Mouse (Mus musculus) forebrain, embryonic 12.5 days (tissue): ENCODE data around the gene Atp2c2. TPM values are rescaled to one million over a fixed set of nuclear protein-coding genes. Genes with fewer than 3 reads are reported as not detected.

Experiments used
- ATAC-seq: fragments of 200-750 bp; cut with Nextera tagmentation; 2 replicates; pipeline ENCODE4 v1.8.0; 2017; ENCODE audit warnings: moderate TSS enrichment; ENCODE audit not compliant: low FRiP score
- H3K27ac ChIP-seq: fragments of 300-500 bp; sonication (generic); 2 replicates; pipeline ENCODE4 v1.5.1; 2016; ENCODE audit warnings: mild to moderate bottlenecking
- H3K27me3 ChIP-seq: fragments of 300-500 bp; sonication (generic); 2 replicates; pipeline ENCODE4 v1.6.1; 2016; ENCODE audit warnings: mild to moderate bottlenecking
- H3K36me3 ChIP-seq: fragments of 300-500 bp; sonication (generic); replicated peaks from 2 replicates; pipeline ENCODE4 v1.6.1; 2016; ENCODE audit warnings: mild to moderate bottlenecking
- H3K4me1 ChIP-seq: fragments of 300-500 bp; sonication (generic); 2 replicates; pipeline ENCODE4 v1.6.1; 2016
- H3K4me2 ChIP-seq: fragments of 300-500 bp; sonication (generic); 2 replicates; pipeline ENCODE4 v1.6.1; 2016; ENCODE audit warnings: mild to moderate bottlenecking, moderate library complexity
- H3K4me3 ChIP-seq: fragments of 300-500 bp; sonication (generic); replicated peaks from 2 replicates; pipeline ENCODE4 v1.5.1; 2016; ENCODE audit warnings: mild to moderate bottlenecking
- H3K9ac ChIP-seq: fragments of 300-500 bp; sonication (generic); 2 replicates; pipeline ENCODE4 v1.6.1; 2016; ENCODE audit warnings: mild to moderate bottlenecking
- H3K9me3 ChIP-seq: fragments of 300-500 bp; sonication (generic); 2 replicates; pipeline ENCODE4 v1.6.1; 2016
- WGBS: fragments of 180-500 bp; shearing (Covaris S2); methylation state at CpG from one replicate; pipeline ENCODE4 v1.1.7; 2016; 5-methylcytosine and 5-hydroxymethylcytosine counted together
- polyA plus RNA-seq: library from polyadenylated mRNA; unstranded; fragments of >200 nt; fragmentation: Nextera tagmentation; extraction: Ambion mirVana; gene quantifications from 2 replicates; pipeline ENCODE4 v1.2.1, GENCODE M21; 2016

The Atp2c2 gene
- polyA plus RNA-seq: 0.26 and 0.87 TPM in 2 replicates

DNA sequence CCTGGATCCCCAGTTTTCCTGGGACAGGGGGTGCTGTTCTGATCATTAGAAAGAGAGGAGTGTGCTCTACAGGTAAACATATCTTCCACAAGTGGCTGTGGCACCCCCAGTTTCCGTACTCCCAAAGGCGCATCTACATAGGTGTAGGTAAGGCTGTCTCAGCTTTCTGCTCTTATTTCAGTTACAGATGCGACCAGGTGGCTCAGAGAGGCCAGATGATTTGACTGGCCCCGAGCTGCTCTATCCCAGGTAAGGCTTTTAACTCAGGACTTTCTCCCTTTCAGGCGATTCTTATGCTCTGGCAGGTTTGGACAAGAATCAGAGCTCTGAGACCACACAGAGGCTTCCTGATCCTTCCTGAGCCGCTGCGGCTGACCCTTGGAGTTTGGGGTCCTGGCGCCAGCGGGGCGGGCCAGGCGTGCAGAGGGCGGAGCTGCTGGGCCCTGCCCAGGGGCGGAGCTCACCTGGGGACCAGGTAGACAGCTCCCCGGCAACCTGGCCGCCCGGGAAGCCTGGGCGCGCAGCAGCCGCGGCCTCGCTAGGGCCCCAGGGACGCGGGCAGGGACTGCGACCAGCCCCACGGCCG lies at the start of gene Atp2c2:
Gene Atp2c2 (plus strand): TSS at position 461 of the 586 bp plus-strand sequence.
- no peak for ATAC-seq
- Histone ChIP-seq H3K4me3 (no peak within 1 kb of the TSS), H3K9ac (no peak within 1 kb of the TSS), H3K4me1 (0 out of 2 replicates have a peak, but pooled peaks cover 4% of the 10 kb centered on the region), H3K27me3 (peaks cover 60% of the 10 kb centered on the region), H3K4me2 (no peak within 1 kb of the TSS), H3K9me3 (no peaks in the 10 kb centered on the region), H3K27ac (no peak within 1 kb of the TSS), H3K36me3 (no peaks in the 10 kb centered on the region)
- WGBS: 3% methylated on average over 26 of the region's 26 CpGs

DNA sequence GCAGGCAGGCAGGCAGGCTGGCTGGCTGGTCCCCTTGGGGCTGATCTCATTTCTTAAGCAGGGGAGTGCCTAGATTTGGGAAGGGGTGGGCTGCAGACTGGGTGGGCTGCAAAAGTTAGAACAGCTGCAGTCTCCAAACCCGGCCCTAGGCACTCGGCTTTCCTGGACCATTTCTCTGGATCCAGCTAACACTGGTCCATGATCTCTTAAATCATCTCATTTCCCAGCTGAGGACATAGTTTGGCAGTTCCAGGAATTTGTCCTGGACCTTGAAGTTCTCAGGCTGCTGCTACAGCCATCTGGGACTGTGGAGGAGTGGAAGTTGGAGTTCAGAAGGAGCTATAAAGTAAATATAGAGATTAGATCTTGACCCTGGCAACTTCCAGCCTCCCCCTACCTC lies 48.5 kb upstream of the Atp2c2 start:
- 74% methylated on average over 2 of the region's 2 CpGs for WGBS
- ATAC-seq: no peak
- Histone ChIP-seq H3K9ac (no peak overlapping the region), H3K27me3 (no peaks in the 10 kb centered on the region), H3K4me1 (peaks cover 3% of the 10 kb centered on the region; the same call in 1 of the 2 replicates), H3K4me3 (no peak overlapping the region), H3K27ac (no peak overlapping the region), H3K4me2 (no peak overlapping the region), H3K36me3 (no peaks in the 10 kb centered on the region), H3K9me3 (0 out of 2 replicates have a peak, but pooled peaks cover 2% of the 10 kb centered on the region)

DNA sequence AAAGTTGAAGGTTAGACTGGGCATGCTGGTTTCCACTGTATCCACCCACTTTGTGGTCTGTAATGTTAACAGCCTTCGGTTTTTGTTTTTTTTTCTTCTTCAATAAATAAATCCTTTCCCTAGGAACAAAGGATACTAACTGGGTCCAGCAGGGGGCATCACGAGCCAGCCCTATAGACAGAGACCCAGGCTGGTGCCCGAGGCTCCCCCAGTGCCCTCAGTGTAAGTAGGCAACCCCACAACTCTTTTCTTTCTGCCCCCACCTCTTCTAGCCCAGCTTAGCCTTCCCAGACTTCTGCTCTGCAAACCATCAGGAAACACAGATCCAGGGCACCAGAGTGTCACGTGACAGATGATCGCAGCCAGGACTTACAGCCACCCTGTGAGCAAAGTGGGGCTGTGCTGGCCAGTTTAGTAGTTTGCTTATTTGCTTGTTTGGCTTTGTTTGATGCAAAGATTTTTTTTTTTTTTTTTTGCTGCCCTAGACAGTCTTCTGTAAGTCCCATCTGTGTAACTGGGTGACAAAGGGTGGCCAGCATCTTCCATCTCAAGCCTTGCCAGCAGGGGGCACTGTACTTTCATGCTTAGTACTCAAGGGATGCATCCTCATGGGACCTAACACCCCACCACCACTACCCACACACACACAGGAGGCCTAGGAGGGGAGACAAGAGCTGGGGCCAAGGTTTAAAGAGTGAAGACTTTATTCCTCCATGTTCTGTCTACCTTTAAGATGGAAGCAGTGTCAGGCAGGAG lies 42.9 kb upstream of the Atp2c2 start:
- Histone ChIP-seq H3K9me3 (no peaks in the 10 kb centered on the region), H3K9ac (no peak overlapping the region), H3K27ac (no peak overlapping the region), H3K4me3 (no peak overlapping the region), H3K4me2 (no peak overlapping the region), H3K36me3 (no peaks in the 10 kb centered on the region), H3K27me3 (no peaks in the 10 kb centered on the region), H3K4me1 (peaks cover 12% of the 10 kb centered on the region)
- WGBS: 57% methylated on average over 5 of the region's 5 CpGs
- no peak for ATAC-seq

DNA sequence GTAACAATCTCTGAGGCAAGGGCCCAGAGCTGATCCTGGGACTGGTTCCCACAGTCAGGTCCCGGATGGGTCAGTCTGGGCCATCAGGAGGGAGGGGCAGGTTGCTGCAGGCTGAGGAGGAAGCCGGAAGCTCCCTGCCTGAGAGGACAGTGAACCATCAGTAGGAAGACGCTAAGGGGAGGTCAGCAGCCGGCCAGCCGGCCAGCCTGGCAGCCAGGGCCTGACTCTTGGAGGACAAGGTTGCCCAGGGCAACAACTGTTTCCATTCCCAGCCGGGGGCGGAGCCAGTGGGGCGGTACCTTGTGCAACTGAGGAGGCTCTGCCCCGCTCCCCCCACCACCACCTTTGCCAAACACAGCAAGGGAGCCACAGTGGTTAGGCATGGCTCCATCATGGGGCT lies 38.7 kb upstream of the Atp2c2 start:
- ATAC-seq: 0 out of 2 replicates have a peak, but pooled peaks have one; percentile 20
- H3K4me1 ChIP-seq: peaks cover 12% of the 10 kb centered on the region
- WGBS: 6% methylated on average over 9 of the region's 9 CpGs
- no peak overlapping the region for H3K9ac ChIP-seq
- H3K27ac ChIP-seq: no peak overlapping the region
- H3K27me3 ChIP-seq: 0 out of 2 replicates have a peak, but pooled peaks cover 5% of the 10 kb centered on the region
- H3K4me2 ChIP-seq: no peak overlapping the region
- no peaks in the 10 kb centered on the region for H3K9me3 ChIP-seq
- no peak overlapping the region for H3K4me3 ChIP-seq
- no peaks in the 10 kb centered on the region for H3K36me3 ChIP-seq

DNA sequence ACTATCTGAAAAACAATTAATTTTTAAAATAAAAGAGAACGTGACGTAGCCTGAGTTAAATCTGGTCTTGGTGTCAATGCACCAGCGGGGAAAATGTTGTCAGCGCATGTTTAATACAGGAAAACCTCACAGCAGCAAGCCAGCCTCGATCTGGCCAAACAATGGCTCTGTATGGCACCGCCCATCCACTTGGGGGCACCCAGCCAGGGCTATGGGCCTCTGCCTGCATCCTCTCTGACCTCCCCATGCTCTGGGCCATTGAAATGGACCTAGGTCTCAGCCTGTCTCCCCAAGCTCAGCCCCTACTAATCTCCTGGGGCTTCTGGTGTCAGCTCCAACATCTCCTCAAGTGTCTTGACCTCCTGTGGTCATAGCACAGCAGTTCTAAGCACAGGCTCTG lies 37.9 kb upstream of the Atp2c2 start:
- peaks cover 10% of the 10 kb centered on the region; the same call in 1 of the 2 replicates for H3K27me3 ChIP-seq
- peaks cover 19% of the 10 kb centered on the region for H3K4me1 ChIP-seq
- no peak for ATAC-seq
- no peaks in the 10 kb centered on the region for H3K36me3 ChIP-seq
- no peaks in the 10 kb centered on the region for H3K9me3 ChIP-seq
- H3K27ac ChIP-seq: no peak overlapping the region
- 67% methylated on average over 6 of the region's 6 CpGs for WGBS
- H3K4me2 ChIP-seq: no peak overlapping the region
- H3K4me3 ChIP-seq: no peak overlapping the region
- H3K9ac ChIP-seq: no peak overlapping the region

DNA sequence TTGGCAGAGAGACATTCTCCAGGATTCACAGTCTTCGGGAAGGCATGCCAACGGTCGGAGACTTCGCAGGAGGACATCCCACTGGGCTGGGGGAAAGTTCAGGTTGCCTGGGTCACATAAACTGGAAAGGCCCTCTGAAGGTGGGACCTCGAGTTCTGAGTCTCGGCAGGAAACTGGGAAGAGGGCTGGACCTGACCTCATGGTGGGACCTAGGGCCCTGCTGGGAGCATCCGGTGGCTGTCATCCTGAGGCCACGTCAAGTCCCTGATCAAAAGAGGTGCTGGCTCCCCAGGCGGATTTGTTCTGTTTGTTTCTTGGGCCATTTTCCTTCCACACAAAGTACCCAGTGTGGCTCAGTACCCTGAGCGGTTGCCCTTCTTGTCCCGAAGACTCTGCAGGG lies 36.4 kb upstream of the Atp2c2 start:
- H3K27ac ChIP-seq: no peak overlapping the region
- H3K27me3 ChIP-seq: peaks cover 10% of the 10 kb centered on the region; the same call in 1 of the 2 replicates
- ATAC-seq: no peak
- H3K9ac ChIP-seq: no peak overlapping the region
- H3K4me1 ChIP-seq: peaks cover 21% of the 10 kb centered on the region
- 73% methylated on average over 11 of the region's 11 CpGs for WGBS
- no peaks in the 10 kb centered on the region for H3K9me3 ChIP-seq
- no peak overlapping the region for H3K4me3 ChIP-seq
- H3K36me3 ChIP-seq: no peaks in the 10 kb centered on the region
- no peak overlapping the region for H3K4me2 ChIP-seq

DNA sequence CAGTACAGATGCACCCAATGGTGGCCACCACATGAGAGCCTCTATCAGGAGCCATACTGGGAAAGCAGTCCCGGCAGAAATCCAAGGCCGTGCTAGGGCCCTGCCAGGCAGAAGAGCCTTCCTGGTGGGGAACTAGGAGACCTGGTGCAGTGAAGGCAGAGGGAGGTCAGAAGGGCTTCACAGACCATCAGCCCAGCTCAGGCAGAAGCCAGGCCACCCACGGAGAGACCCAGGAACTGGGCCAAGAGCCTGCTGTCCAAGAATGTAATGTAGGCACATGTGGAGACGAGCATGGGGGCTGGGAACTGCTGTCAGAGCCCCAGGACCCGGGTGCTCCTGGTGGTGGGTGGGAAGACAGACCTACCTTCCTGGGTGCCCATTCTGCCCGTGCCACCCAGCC lies 34.5 kb upstream of the Atp2c2 start:
- no peak overlapping the region for H3K4me3 ChIP-seq
- no peak for ATAC-seq
- peaks cover 23% of the 10 kb centered on the region for H3K4me1 ChIP-seq
- peaks cover 10% of the 10 kb centered on the region; the same call in 1 of the 2 replicates for H3K27me3 ChIP-seq
- no peak overlapping the region for H3K9ac ChIP-seq
- no peak overlapping the region for H3K4me2 ChIP-seq
- no peaks in the 10 kb centered on the region for H3K9me3 ChIP-seq
- H3K36me3 ChIP-seq: no peaks in the 10 kb centered on the region
- no peak overlapping the region for H3K27ac ChIP-seq
- 87% methylated on average over 6 of the region's 6 CpGs for WGBS

DNA sequence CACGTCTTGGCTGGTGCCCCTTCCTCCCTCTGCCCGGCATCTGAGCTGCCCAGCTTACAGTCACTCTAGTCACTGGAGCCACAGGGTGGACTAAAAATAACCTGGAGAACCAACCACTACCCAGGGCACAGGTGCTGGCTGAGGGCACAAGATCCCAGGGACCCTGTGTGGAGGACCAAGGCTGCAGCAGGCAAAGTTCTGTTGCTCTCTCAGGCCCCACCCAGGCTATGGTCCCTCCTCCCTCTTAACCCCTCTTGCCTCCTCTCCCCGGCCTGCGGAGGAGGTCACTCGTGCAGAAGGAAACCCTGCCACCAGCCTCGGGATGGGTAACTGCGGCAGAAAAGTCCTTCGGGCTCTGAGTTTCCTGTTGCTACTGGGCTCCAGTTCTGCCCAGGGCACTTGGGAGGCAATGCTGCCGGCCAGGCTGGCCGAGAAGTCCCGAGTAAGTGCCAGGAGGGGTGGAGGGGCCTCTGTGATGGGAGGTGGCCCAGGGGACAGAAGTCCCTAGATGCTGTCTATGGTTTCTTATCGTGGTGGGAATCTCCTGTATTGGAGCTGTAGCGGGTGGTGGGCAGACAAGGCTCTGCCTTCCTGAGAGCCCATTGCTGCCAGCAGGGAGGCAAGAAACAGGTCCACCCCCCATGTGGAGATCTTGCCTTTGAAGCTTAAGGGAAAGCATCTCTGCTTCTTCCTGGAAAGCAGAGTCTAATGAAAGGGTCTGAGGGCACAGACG lies 33.4 kb upstream of the Atp2c2 start, which contains the start of gene Wfdc1:
Gene Wfdc1 (plus strand): TSS at position 147 of the 733 bp plus-strand sequence.
- Histone ChIP-seq H3K4me1 (peaks cover 14% of the 10 kb centered on the region), H3K27me3 (peaks cover 10% of the 10 kb centered on the region; the same call in 1 of the 2 replicates), H3K36me3 (no peaks in the 10 kb centered on the region), H3K27ac (no peak within 1 kb of the TSS), H3K4me2 (no peak within 1 kb of the TSS), H3K9ac (no peak within 1 kb of the TSS), H3K4me3 (no peak within 1 kb of the TSS), H3K9me3 (no peaks in the 10 kb centered on the region)
- no peak for ATAC-seq
- 20% methylated on average over 14 of the region's 14 CpGs for WGBS

DNA sequence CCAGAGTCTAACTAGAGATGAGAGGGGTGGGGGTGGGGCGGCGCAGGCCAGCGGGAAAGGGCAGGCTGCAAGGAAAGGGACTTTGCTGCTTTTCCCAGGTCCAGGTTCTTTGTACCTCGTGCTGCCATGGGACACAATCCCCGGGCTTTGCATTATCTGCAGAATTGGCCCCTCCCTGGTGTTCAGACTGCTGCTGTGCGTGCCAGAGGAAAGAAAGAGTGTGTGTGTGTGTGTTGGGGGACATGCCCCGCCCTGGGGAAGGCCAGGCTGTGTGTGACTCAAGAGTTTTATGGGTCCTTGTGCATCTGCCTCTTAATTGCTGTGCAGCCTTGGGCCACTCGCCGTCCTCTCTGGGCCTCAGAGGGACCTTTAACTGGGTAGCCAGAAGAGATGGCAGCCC lies 31.4 kb upstream of the Atp2c2 start:
- Histone ChIP-seq H3K4me1 (peaks cover 14% of the 10 kb centered on the region), H3K4me3 (no peak overlapping the region), H3K4me2 (no peak overlapping the region), H3K27ac (no peak overlapping the region), H3K27me3 (peaks cover 13% of the 10 kb centered on the region; the same call in 1 of the 2 replicates), H3K36me3 (no peaks in the 10 kb centered on the region), H3K9me3 (no peaks in the 10 kb centered on the region), H3K9ac (no peak overlapping the region)
- WGBS: 54% methylated on average over 9 of the region's 9 CpGs
- ATAC-seq: no peak

DNA sequence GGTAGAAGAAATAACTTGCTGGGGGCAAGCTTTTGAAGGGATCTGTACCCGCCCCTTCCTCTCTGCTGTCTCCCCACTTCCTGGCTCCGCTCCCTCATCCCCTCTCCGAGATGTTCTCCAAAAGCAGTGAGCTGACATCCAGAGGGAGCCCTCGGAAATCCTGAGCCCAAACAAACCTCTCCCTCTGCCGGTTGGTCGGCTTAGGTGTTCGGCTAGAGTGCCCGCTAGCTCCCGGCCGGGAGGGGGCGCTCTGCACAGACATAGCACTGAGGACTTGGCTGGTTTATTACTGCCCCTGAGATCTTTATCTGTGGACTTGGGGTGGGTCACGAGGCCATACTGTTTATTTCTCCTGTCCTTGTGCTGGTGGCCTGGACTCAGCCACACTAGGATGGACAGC lies 30.5 kb upstream of the Atp2c2 start:
- no peak overlapping the region for H3K4me3 ChIP-seq
- no peak overlapping the region for H3K9ac ChIP-seq
- no peak overlapping the region for H3K27ac ChIP-seq
- no peaks in the 10 kb centered on the region for H3K36me3 ChIP-seq
- peaks cover 13% of the 10 kb centered on the region; the same call in 1 of the 2 replicates for H3K27me3 ChIP-seq
- no peak overlapping the region for H3K4me2 ChIP-seq
- H3K4me1 ChIP-seq: peaks cover 14% of the 10 kb centered on the region
- 57% methylated on average over 12 of the region's 12 CpGs for WGBS
- H3K9me3 ChIP-seq: no peaks in the 10 kb centered on the region
- no peak for ATAC-seq

DNA sequence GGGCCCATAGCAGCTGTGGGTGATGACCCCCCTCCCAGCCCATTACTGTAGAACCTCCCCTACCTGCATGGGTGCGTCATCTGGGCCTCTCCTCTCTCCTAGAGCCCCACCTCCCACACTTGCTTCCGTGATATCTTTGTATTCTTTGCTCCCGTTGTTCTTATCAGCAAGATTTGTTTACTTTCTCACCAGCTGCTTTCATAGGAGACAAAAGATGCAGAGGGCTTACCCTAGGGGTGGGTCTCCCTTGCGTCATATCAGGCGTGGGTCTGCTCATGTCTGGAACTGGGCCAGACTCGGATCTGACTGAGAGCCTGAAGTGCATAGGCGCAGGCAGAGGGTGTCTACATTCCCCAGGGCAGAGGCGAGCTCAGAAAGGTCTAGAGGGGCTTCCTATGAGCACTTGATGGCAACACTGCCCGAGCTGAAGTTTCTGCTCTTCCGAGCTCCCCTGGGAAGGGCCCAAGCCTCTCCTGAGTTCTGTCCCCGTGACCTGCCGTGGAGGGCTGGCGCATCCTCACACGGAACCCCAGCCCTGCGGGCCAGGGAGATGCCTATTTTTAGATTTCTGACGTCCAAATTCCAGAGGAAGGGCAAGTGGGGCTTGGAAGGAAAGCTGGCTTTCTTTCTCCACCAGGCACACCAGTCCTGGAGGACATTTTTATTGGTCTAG lies 29.3 kb upstream of the Atp2c2 start:
- Histone ChIP-seq H3K4me3 (no peak overlapping the region), H3K27me3 (peaks cover 13% of the 10 kb centered on the region; the same call in 1 of the 2 replicates), H3K27ac (no peak overlapping the region), H3K9ac (no peak overlapping the region), H3K4me1 (peaks cover 22% of the 10 kb centered on the region), H3K36me3 (no peaks in the 10 kb centered on the region), H3K9me3 (no peaks in the 10 kb centered on the region), H3K4me2 (no peak overlapping the region)
- no peak for ATAC-seq
- WGBS: 69% methylated on average over 16 of the region's 16 CpGs
